Mouse (Mus musculus) lung, adult 10 weeks (tissue): ENCODE data around the gene Taf6. TPM values are rescaled to one million over a fixed set of nuclear protein-coding genes. Genes with fewer than 3 reads are reported as not detected.

Experiments
- polyA plus RNA-seq: library from polyadenylated mRNA; stranded (reverse); fragments of 350-450 nt; fragmentation: Illumina TruSeq; extraction: RNeasy Lipid Tissue Mini Kit (QIAGEN cat#74804); gene quantifications from one replicate; pipeline ENCODE4 v1.2.3, GENCODE M21; 2014; ENCODE audit warnings: low read depth, low replicate concordance; ENCODE audit not compliant: insufficient read depth

The Taf6 gene
- 17.3 TPM for polyA plus RNA-seq

GRCm38 (mm10) chr5:138186950-138187638 is at the start of gene Taf6, which contains the start of gene Cnpy4:
Gene Taf6 (minus strand): TSS chr5:138187451.
Gene Cnpy4 (plus strand): TSS chr5:138187485.

GRCm38 (mm10) chr5:138225700-138226099 is 38.4 kb upstream of the Taf6 start, which contains the start of gene Nxpe5:
Gene Nxpe5 (plus strand): TSS chr5:138225898.

GRCm38 (mm10) chr5:138193771-138194727 is 6.8 kb upstream of the Taf6 start, which contains the start of gene Mblac1:
Gene Mblac1 (plus strand): TSS chr5:138194314.

GRCm38 (mm10) chr5:138171695-138172491 is 15.4 kb downstream of the Taf6 start, which contains the start of the genes Ap4m1 and Mcm7:
Gene Ap4m1 (plus strand): TSS chr5:138172002.
Gene Mcm7 (minus strand): TSS chr5:138172422.

GRCm38 (mm10) chr5:138160842-138161665 is 26.2 kb downstream of the Taf6 start, which contains the start of gene Cops6:
Gene Cops6 (plus strand): TSS chr5:138161071.

GRCm38 (mm10) chr5:138155443-138155976 is 31.7 kb downstream of the Taf6 start, which contains the start of gene Zfp113:
Gene Zfp113 (minus strand): TSS chr5:138155744.

Other genes with a start within 250 kb of the Taf6 start
- not detected for gene Gjc3, start 224.4 kb downstream of the Taf6 start, polyA plus RNA-seq
- gene Azgp1, start 205.9 kb downstream of the Taf6 start, polyA plus RNA-seq: 6.2 TPM
- not detected for gene Smok3a, start 166.2 kb downstream of the Taf6 start, polyA plus RNA-seq
- not detected for gene Smok3b, start 166.0 kb downstream of the Taf6 start, polyA plus RNA-seq
- gene Smok3c, start 134.3 kb downstream of the Taf6 start, polyA plus RNA-seq: not detected
- gene Zkscan1, start 102.4 kb downstream of the Taf6 start, polyA plus RNA-seq: 5.0 TPM
- 15.8 TPM for gene Zscan21, start 70.5 kb downstream of the Taf6 start, polyA plus RNA-seq
- gene Zfp113, start 31.7 kb downstream of the Taf6 start, polyA plus RNA-seq: 2.2 TPM
- gene Cops6, start 26.4 kb downstream of the Taf6 start, polyA plus RNA-seq: 86.6 TPM
- gene Ap4m1, start 15.4 kb downstream of the Taf6 start, polyA plus RNA-seq: 9.1 TPM
- gene Mcm7, start 15.0 kb downstream of the Taf6 start, polyA plus RNA-seq: 18.9 TPM
- 16.2 TPM for gene Cnpy4, start within 50 bp of the Taf6 start, polyA plus RNA-seq
- 3.5 TPM for gene Mblac1, start 6.9 kb upstream of the Taf6 start, polyA plus RNA-seq
- gene Nxpe5, start 38.4 kb upstream of the Taf6 start, polyA plus RNA-seq: 0.40 TPM
- gene Lamtor4, start 68.0 kb upstream of the Taf6 start, polyA plus RNA-seq: 84.6 TPM
- 12.5 TPM for gene BC037034, start 76.6 kb upstream of the Taf6 start, polyA plus RNA-seq
- gene Gal3st4, start 85.4 kb upstream of the Taf6 start, polyA plus RNA-seq: 0.70 TPM
- not detected for gene Gm43720, start 92.5 kb upstream of the Taf6 start, polyA plus RNA-seq
- gene Gpc2, start 92.6 kb upstream of the Taf6 start, polyA plus RNA-seq: 0.81 TPM
- gene Stag3, start 92.8 kb upstream of the Taf6 start, polyA plus RNA-seq: not detected
- gene Pvrig, start 154.5 kb upstream of the Taf6 start, polyA plus RNA-seq: 0.23 TPM